Mouse (Mus musculus) neutrophil, adult 65 days (primary cell): ENCODE data around the gene Fpgt. TPM values are rescaled to one million over a fixed set of nuclear protein-coding genes. Genes with fewer than 3 reads are reported as not detected.

Experiments used
- total RNA-seq: library from RNA; stranded (reverse); gene quantifications from 2 replicates; pipeline ENCODE4 v1.2.4, GENCODE M21; 2023

The Fpgt gene
- total RNA-seq: 0.57 and 1.2 TPM in 2 replicates

GRCm38 (mm10) chr3:155093116-155093956 lies at the start of gene Fpgt, which contains the start of gene Lrriq3:
Fpgt (minus strand) TSS chr3:155093403.
Lrriq3 (plus strand) TSS chr3:155093434.

GRCm38 (mm10) chr3:155055231-155055916 lies 37.8 kb downstream of the Fpgt start, which contains the start of gene Tnni3k:
Tnni3k (minus strand) TSS chr3:155055407.

Other genes starting within 250 kb of the Fpgt start
- gene Tnni3k, start 38.0 kb downstream of the Fpgt start, total RNA-seq: not detected in 2 replicates
- gene Lrriq3, start within 50 bp of the Fpgt start, total RNA-seq: not detected in 2 replicates